Mouse (Mus musculus): ENCODE measurements around the gene Hes6. TPM values are rescaled to one million over a fixed set of nuclear protein-coding genes. Genes with fewer than 3 reads are reported as not detected.
A peak's percentile ranks its signal among the peaks of the same experiment; 100 is the strongest.

The Hes6 gene
- 10 to 100 TPM; 11.0 to 13.3 (median 11.4) TPM for polyA plus RNA-seq (2017; shearing (Covaris generic))

DNA sequence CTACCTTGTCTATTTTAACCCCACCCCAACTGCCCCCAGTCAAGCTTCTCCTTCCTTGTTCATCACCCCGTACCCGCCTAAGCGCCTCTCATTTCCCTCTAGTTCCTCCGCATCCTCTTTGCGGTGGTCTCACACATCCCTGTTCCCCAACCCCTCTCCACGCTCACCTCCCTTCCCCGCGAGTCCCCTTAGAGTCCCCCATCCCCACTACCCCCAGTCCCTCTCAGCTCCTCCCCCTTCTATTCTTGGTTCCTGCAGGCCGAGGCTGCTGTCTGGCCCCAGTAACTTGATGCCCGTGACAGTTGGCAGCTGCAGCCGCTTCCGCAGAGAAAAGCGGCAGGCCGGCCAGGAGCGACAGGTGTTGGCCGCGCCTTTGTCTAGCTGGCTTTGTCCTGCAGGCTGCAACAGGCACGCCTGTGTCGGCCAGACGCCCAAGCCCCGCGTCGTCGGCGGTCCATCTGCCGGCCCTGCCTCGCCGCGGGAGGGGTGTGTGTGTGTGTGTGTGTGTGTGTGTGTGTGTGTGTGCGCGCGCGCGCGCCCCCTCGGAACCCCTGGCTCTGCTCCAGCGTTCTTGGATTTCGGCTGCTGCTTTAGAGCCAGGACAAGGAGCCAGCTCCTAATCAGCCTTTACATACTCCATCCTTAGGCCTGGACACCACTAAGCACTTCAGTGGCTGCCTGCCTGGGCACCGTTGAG lies at the start of gene Hes6:
TSS of gene Hes6 (minus strand) at position 141 of the 697 bp plus-strand sequence.
- ATAC-seq, result peak; percentile 17

DNA sequence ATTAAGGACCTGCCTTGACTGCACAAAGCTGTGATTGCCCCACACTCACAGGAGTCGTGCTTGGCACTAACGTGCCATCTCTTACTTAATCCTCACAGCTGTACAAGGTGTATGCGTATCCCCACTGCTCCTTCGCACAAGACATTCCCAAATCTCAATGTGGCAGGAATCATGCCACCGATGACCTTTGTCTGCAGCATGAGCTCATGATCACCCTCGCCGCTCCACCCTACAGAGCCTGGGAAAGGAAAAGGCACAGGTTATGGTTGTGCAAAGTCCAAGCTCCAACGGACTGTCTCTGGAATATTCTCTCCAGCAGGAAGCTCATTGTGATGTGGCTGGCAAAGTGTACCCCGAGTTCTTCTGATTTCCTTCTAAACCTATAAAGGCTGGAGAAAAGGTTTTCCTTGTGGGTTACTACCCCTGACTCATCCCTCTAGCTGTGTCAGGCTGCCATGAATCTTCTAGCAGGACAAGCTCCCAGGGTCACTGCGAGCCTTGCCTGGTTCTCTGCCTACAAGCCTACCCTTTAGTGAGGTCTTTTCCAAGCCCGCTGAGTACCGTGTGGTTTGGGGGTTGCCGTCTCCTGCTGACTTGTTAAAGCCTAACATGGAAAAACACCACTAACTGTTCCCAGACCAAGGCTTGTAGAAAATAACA lies 49.6 kb upstream of the Hes6 start:
- no peak for ATAC-seq

DNA sequence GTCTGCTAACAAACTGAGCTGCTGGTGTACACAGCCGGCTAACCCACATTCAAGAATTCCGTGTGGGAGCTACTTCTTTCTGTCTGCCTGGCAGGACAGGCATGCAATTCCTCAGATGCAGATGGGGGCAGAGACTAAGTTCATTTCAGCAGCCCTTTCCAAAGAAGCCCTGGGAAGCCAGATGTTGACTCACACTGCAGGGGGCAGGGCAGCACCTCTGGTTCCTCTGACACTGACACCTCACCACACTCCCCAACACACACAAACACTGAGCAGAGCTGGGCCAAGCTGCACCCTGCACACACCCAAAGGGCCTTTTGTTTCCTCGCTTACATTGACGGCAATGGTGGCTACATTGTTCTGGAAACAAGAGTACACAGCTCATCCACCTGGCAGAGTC lies 46.7 kb upstream of the Hes6 start:
- ATAC-seq, result no peak

- ATAC-seq, result no peak
These were observed 46.2 kb upstream of the Hes6 start for GRCm38 (mm10) chr1:91460069-91460468.

GRCm38 (mm10) chr1:91459059-91459809 lies 45.4 kb upstream of the Hes6 start, which contains the start of gene Per2:
Gene Per2 (minus strand): TSS chr1:91459324.
- ATAC-seq, result peak; percentile 98

GRCm38 (mm10) chr1:91458223-91458861 lies 44.5 kb upstream of the Hes6 start:
- no peak for ATAC-seq

DNA sequence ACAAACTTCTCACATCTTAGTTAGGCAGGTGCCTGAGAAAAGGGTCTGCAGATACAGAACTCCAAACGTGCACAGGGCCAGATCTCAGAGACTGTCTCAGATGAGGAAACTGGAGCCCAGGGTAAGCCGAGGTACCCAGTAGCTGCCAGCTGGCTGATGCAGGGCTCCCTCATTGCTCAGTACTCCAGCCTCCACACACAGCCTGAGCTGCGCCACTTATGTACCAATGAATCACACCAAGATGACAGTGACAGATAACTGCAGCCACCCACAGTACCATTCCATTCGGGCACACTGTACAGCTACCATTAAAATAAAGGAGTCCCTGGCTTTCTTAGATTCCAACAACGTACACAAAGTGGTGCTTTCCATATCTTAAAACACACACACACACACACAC lies 43.9 kb upstream of the Hes6 start:
- ATAC-seq, result no peak

GRCm38 (mm10) chr1:91457116-91457515 lies 43.3 kb upstream of the Hes6 start:
- no peak for ATAC-seq

DNA sequence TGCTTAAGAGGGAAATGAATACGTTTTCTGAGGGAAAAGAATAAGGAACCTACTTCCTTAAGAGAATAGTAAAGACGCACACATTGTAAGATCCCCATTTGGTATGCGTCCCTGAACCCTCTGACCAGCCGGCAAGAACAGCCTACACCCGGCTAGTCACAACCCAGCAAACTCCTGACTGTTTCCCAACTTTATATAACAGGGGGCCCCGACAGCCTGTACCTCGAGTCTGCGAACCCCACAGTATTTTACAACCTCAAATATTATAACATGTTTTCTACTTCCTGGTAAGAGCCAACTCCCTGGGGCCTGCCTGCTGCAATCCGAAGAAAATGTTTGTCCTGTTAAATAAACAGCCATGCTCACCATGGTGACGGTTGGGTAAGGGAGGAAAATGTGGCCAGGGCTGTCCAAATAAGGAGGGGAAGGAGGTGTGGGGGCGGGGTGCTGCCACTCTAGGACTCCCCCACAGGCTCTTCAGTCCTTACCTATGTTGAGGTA lies 42.5 kb upstream of the Hes6 start:
- ATAC-seq, result no peak

DNA sequence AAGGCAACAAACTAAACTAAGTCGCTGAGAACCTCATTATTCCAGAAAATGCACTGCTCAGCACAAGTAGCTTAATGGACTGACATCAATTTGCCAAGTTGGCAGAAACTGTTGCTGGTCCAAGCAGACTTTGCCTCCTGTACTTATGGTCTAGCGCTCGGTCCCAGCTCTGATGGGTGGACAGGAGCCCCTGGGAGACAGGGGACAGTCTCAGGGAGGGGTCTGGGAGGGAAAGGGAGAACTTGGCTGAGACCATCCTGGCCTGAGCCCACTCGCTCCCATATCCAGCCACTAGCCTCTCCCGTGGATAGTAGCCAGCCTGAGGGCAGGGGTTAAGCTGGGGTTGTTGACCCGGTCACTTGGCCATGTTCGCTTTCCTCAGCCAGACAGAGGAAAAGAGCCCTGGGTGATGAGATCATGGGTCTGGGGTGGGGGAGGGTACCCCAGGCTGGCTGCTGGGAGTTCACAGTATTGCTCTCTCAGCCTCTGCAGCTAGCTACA lies 41.9 kb upstream of the Hes6 start:
- no peak for ATAC-seq

DNA sequence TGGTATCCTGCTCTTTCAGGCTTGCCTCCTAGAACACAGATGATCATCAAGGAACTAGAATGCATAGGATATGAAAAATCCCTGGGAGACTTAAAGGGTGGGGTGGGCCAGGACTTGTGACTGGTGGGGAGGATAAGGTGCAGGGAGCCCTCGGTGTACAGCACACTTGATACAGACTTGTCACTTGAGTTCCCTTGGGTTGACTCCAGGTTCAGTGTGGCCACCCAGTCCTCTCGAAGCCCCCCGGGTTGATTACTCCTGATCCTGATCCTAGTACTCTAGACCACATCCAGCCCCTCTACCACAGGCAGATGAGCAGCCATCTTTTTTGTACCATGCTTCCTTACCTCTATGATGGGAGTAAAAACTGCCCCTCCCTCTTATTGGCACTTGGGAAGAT lies 41.1 kb upstream of the Hes6 start:
- no peak for ATAC-seq

DNA sequence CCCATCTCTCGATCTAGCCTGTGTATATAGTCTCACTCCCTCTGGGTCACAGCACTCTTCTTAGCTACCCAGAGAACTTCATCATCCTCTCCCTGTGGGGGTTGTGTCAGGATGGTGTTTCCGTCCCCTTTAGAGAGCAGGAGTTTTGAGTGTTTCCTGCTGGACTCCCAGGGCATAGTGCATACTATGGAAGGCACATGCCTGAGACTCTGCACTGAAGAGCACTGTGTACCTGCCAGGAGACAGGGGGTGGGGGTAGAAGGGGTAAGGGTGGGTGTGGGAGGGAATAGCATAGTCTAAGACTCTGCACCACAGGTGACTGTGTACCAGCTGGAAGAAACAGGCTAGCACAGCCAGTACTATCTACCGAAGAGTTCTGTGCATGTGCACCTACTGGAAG lies 40.5 kb upstream of the Hes6 start:
- no peak for ATAC-seq

DNA sequence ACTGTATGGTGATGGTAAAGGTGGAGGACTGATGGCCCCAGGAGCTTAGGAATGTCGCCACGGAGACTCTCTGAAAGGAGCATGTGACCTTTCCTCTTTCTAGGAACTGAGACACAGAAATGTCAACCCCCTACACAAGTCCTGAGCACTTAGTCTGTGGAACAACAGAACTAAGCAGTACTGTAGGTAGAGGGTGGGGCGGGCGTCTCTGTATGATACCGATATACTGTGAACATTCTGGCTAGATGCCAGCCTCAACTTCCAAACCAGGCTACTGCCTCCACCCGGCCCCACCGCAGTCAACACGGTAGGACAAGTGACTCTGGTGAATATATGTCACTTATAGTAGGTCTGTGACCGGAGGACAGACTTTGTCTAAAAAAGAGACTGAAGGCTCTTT lies 40.1 kb upstream of the Hes6 start:
- no peak for ATAC-seq

- no peak for ATAC-seq
These were observed 37.8 kb upstream of the Hes6 start for GRCm38 (mm10) chr1:91451547-91452084.

DNA sequence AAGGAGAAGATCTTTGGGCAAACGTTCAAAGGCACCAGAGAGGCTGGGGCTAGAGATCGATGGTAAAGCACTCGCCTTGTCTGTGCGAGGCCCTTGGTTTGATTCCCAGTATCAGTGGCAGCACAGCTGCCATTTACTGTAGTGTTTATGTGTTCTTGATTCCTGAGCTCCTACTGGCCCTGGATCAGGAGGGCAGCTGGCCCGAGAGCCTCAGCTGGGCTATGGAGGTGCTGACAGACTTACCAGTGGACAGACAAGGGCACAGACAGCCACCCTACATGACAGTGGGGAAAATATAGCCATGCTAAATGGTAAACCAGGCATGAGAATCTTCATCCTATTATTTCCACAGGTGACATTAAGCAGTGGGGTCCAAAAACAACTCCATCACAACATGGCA lies 37.0 kb upstream of the Hes6 start:
- no peak for ATAC-seq

DNA sequence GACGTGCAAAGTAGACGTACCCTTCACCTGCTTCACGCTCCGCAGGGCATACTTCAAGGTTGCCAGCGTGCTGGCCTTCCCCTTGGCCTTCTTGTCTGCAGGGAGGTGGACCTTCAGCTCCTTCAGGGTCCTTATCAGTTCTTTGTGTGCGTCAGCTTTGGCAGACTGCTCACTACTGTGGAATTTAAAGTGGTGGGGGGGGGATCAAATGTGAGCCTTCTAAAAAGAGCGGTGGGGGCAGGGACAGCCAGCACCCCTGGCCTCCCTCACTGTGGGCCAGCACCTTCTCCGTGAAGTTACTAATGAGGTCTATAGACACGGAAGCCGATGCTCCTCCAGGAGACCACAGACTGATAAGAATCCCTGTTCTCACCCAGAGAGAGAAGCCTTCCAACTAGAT lies 34.9 kb upstream of the Hes6 start:
- no peak for ATAC-seq

DNA sequence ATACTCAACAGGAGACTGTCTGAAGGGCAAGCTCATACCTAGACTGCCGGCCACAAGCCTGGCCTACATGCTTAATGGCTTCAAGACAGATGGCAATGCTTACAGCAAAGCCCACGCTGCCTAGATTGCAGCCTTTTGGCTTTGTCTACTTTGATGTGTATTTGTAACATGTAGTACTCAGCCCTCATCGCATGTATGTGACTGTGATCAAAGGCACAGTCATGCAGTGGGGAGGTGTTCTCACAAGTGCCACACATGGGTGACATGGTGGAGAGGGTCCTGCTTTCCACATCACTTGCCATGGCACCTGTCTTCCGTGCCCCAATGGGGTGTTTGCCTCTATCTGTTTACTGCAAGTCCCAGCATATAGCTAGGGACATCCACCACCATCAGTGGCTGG lies 32.7 kb upstream of the Hes6 start:
- ATAC-seq, result no peak

DNA sequence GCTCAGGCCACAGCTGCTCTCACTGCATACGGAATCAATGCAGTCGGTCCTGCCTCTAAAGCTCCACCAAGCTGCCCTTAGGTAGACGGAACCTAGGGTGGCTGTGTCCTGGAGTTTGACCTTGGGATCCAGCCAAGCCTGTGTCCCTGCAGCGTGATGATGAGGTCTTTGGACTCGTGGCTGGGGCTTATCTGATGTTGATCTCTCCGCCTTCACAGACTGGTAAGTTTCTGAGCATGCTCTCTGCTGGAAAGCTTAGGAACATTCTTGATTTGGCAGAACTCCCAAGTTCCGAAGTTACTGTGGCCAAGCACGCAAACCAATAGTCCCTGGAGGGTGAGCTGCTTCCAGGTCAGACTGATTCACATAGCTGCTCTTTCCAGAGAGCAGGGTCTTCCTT lies 32.2 kb upstream of the Hes6 start:
- no peak for ATAC-seq

- no peak for ATAC-seq
These were observed 31.3 kb upstream of the Hes6 start for GRCm38 (mm10) chr1:91444841-91445830.

DNA sequence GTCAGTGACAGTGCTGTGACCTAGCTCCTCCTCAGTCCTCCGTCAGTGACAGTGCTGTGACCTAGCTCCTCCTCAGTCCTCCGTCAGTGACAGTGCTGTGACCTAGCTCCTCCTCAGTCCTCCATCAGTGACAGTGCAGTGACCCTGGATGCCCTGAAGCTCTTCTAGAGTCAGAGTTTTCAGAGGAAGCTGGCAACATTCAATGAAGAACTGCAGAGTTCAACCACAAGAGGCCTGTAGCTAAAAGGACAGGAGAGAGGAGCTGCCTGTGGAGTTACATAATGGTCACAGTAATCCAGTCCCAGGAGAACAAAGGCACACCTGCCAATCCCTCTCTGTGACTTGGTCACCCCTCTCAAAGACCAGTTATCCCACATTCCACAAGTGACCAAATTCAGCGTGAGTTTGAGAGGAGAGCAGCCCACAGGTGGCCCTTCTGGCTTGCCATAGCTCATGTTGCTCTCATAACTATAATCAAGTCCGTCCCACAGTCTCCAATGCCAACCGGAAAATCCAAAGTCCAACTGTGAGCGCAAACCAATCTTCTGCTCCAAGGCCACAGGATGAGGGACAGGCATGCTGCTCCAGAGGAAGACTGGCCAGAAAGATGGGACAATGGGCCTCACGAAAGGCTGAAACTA lies 28.6 kb upstream of the Hes6 start:
- no peak for ATAC-seq

DNA sequence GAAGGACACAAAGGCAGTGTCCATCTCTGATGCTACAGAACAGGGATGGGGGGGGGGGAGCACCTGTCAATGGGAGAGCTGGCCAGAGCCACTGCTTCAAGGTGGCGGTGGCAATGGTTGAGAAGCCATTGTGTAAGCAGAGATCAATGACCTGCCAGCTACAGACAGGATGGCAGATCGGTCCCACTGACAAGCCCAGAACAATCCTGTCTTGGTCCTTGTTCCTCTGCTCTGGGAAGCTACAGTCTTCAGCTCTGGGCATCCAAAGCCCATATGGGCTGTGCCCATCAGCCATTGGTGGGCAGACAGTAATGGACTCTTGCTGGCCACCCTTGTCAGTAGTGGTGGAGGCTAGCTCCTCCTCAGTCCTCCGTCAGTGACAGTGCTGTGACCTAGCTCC lies 28.0 kb upstream of the Hes6 start:
- ATAC-seq, result no peak
